Mouse (Mus musculus): ENCODE measurements at regions not wholly inside any gene's neighbourhood (a gene's known extent, or its start where the extent isn't known, plus 50 kb on each side); places are given as distances from the start of the nearest gene placed in this dataset.

DNA sequence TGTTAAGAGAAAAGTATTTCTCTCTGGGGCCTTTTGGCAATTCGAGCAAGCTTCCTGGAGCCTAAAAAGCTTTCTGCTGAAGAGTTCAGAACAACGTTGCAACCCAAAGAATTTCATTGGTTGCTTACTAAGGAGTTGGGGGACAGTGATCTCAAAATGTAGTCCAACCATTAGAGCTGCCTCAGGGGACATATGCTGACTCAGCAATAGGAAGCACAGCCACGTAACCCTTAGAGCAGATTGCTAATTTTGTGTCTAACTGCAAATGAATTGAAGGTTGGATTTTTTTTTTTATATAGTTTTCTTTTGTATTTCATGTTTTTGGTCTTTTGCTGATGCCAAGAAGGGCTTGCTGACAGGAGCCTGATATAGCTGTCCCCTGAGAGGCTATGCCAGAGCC is 52.6 kb upstream of the Tmtc2 start:
- DNase-seq (ENCODE audit: low read depth), result no peak
- TF ChIP-seq CTCF (IDR thresholded peaks at IDR 0.05; ENCODE audit: borderline replicate concordance, extremely low read depth, insufficient read depth, insufficient read length) (no peak), POLR2A (IDR thresholded peaks at IDR 0.05; ENCODE audit: borderline replicate concordance, extremely low read depth, insufficient read depth, insufficient read length, poor library complexity, severe bottlenecking) (no peak)

DNA sequence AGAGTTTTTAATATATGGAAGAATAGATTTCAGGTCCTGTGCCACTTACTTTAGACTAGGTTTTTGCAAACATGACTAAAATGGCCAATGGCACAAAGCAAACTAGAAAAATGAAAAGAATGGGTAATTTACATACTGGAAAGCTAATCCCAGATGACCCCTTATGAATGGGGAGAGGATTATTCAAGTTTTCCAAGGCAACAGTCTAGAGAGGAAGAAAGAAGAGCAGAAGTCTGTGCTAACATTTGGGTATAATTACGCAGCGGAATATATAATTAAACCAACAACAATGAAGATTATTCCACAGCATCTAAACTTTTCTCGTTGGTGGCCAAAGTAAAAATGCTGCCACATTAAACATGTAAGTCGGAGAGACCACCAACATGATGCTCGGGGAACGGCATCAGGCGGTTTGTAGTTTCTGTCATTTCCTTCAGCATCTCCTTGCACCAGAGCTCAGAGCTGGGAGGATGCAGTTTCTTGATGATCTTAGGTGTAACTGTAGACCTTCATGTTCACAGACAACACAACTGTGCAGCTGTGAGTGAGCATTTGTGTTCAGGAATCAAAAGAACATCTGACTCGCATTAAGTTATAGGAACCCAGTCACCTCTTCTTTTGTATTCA is 51.2 kb upstream of the Tmtc2 start:
- TF ChIP-seq CTCF (IDR thresholded peaks at IDR 0.05; ENCODE audit: borderline replicate concordance, extremely low read depth, insufficient read depth, insufficient read length) (no peak), POLR2A (IDR thresholded peaks at IDR 0.05; ENCODE audit: borderline replicate concordance, extremely low read depth, insufficient read depth, insufficient read length, poor library complexity, severe bottlenecking) (no peak)
- DNase-seq (ENCODE audit: low read depth), result no peak
